Mouse (Mus musculus) kidney, adult 2 months (tissue): ENCODE results near the gene Cox19.

Experiments used
- CTCF ChIP-seq: fragments of 200-500 bp; conservative IDR thresholded peaks from 2 replicates; pipeline ENCODE4 v1.5.1; 2011; ENCODE audit warnings: low read depth, mild to moderate bottlenecking, control low read depth, low read length, moderate library complexity, mixed read lengths; ENCODE audit not compliant: insufficient read depth, insufficient read length
- POLR2A ChIP-seq: fragments of 200-500 bp; IDR thresholded peaks from one replicate; pipeline ENCODE4 v1.6.1; 2011; ENCODE audit warnings: low read depth, low read length, control low read depth

- no peak for TF ChIP-seq CTCF
- no peak for TF ChIP-seq POLR2A
These were observed 27.0 kb upstream of the Cox19 start for GRCm38 (mm10) chr5:139378271-139378556.
